Mouse (Mus musculus) regulatory T cell (primary cell): ENCODE measurements around the gene Ctdnep1.

Source experiments
- in situ Hi-C: fragments of 300-600 bp; cut with MboI, MseI; formaldehyde crosslinking; loops from one replicate; pipeline ENCODE4 v1.15.1; 2025; ENCODE audit warnings: high pct_unique_total_duplicates

Ctdnep1 gene

DNA sequence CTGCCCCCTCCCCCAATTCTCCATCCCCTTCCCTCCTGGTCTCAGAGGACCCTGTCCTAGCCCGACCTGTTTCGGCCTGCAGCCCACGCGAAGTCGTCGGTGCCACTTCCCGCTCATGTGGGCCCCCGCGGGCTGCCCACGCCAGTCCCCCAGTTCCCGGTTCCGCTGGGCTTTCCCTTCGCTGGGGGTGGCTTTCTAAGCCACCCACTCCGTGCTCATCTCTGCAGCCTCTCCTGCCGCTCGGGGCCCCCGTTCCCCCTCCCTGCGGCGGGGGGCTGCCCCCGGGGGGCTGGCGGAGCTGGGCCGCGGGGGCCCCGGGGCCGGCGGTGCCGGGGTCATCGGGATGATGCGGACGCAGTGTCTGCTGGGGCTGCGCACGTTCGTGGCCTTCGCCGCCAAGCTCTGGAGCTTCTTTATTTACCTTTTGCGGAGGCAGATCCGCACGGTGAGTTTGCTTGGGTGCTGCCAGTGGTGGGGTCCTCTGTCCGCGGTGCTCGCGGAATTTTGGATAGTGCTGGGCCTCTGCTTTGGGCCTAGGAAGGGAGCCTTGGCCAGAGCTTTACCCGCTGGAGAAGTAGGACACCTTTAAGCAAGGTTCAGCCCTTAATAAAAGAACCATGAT, at the start of gene Ctdnep1:
Gene Ctdnep1 (plus strand): TSS at position 16 of the 622 bp plus-strand sequence.
- in situ Hi-C loops: no loop called here

- in situ Hi-C loops: no loop called here
Observed at GRCm38 (mm10) chr11:69931769-69932168, 49.2 kb upstream of the Ctdnep1 start.

DNA sequence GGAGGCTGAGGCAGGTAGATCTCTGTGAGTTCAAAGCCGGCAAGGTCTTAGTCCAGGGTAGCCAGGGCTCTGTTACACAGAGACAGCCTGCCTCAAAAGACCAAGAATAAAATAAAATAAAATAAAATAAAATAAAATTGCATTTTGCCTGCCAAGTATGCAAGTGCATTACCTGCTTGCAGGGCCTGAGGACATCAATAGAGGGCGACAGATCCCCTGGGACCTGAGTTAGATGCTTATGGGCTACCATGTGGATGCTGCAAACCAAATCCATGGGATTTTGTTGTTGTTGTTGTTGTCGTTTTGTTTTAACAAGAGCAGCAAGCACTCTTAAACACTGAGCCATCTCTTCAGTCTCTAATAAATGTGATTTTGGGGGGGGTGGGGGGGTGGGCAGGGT, 48.7 kb upstream of the Ctdnep1 start:
- in situ Hi-C loops: no loop called here

- in situ Hi-C loops: no loop called here
Observed at GRCm38 (mm10) chr11:69933066-69933465, 47.9 kb upstream of the Ctdnep1 start.

DNA sequence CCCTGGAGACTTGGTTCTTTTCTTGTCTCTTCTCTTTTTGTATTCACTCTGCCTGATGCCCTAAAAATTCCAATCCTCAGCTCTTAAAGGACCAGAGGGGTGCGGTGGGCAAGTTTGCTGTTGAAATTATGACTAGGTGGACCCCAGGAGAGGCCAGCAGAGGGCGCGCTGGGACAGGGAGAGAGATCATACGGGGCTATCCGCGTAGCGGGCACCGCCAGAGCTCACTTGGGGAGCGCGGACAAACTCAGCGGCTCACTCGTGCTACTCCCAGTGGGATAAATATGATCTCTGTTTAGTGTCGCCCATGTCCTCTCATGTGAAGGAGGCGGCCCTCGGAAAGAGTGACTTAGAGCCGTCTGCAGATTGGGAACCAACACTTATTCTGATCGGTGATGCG, 46.8 kb upstream of the Ctdnep1 start:
- in situ Hi-C loops: no loop called here

DNA sequence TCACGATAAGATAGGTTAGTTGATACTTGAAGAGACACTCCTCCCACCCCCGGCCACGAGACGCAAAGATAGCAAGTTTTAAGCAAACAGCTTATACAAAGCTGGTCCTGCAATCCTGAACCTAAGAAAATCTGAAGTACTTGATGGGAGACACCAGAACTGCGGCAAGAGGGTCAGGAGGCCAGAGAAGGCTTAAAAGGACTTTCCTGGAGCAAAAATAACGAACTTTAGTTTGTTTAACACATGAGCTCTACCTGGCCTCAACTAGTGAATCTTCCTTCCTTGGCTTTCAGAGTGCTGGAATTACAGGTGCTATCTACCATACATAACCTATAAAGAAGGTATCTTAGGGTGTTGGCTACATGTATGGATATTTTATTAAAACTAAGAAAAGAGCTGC, 46.3 kb upstream of the Ctdnep1 start:
- in situ Hi-C loops: no loop called here

GRCm38 (mm10) chr11:69935137-69935879, 45.6 kb upstream of the Ctdnep1 start, which contains the start of gene Ybx2:
TSS of gene Ybx2 (plus strand) at chr11:69935796.
- in situ Hi-C loops: no loop called here

DNA sequence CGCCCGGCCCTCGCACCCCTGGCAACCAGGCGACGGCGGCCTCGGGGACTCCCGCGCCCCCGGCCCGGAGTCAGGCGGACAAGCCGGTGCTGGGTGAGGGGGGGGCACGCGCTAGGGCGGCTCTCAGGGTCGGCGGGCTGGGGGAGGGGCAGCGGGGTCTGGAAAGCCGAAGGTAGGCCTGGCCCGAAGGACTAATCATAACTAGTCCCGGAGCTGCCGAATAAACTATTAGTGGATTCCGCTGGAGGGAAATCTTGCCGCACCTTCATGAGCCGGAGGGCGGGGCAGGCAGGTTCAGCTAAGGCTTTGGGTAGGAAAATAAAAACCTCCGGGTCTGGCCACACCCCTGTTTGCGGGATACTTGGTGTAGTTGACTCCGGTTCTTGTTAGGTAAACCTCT, 44.8 kb upstream of the Ctdnep1 start:
- in situ Hi-C loops: no loop called here

DNA sequence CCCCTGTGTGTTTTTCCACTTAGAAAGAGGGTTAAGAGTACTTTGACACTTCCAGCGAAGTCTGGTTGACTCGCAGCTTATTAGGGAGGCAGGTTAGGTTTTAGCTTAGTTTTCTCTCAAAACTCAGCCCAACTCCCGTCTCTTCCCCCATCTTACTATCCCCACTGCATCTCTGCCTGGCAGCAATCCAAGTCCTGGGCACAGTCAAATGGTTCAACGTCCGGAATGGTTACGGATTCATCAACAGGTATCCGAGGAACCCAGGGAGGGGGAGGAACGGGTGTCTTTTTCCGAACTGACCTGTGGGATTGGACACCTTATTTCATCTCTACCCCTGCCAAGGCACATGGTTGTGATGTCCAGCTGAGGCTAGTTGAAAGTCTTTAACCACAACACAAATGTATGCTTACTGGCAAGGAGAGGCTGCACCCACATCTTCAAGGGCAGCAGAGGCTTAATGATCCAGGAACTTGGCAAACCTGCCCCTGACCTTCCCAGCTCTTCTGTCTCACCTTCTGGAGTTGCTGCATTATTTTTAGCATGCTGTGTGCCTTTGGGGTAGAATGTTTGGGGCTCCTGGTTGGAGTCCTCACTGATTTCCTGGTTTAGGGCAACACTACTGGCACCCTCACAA, 44.1 kb upstream of the Ctdnep1 start:
- in situ Hi-C loops: no loop called here

DNA sequence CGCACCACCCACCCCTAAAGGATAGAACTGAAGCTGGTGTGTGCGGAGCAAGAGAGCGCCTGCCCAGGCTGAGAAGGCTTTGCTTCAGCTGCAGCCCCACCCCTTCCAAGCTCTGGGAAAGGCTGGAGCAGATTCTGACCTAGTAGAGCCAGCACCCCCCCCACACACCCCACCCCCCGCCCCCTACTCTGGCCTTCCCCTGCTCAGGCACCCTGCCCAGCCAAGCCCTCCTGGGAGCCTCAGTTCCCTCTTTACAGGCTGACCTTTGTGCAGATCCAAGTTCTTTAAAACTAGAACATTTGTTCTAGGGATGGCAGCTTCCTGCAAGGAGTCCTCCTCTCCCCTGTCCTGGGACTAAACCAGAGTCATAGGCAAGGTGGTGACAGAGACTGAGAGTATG, 43.6 kb upstream of the Ctdnep1 start:
- in situ Hi-C loops: no loop called here

DNA sequence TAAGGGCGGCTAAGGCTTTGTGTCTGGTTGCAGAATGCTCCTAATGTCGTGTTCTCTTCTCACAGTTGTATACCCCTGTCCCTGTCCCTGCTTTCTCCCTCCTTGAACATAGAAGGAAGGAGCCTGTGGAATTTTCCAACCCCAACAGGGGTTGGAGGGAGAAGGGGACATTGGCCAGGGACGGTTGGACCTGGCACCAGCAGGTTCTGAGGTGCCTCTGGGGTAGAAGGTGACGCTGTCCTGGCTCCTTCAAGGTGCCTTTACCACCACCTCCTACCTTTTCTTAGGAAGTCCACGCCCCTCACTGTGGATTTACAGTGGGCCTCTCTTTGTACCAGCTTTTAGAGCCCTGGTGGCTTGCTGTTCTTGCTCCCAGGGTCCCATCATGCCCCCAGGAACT, 43.1 kb upstream of the Ctdnep1 start:
- in situ Hi-C loops: no loop called here

- in situ Hi-C loops: no loop called here
Observed at GRCm38 (mm10) chr11:69938401-69938979, 42.5 kb upstream of the Ctdnep1 start.

- in situ Hi-C loops: no loop called here
Observed at GRCm38 (mm10) chr11:69939181-69939580, 41.8 kb upstream of the Ctdnep1 start.

GRCm38 (mm10) chr11:69939731-69940130, 41.2 kb upstream of the Ctdnep1 start:
- in situ Hi-C loops: no loop called here

DNA sequence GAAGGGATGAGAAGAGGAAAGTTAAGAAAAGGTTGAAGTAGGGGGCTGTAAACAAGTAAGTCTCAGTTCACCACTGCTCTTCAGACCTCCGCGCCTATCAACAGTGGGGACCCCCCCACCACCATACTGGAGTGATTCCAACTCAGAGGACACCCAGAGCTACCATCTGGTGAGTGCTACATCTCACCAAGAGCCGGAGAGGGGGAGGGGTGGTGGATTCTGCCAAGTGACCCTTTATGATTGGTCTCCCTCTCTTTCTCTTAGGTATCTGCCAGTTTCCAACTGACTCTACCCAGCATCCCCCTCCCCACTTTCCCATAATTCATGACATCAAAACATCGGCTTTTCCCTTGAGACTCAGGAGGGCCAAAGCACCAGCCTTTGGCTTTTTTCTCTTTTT, 40.0 kb upstream of the Ctdnep1 start:
- in situ Hi-C loops: no loop called here

GRCm38 (mm10) chr11:69945216-69945615, 35.7 kb upstream of the Ctdnep1 start:
- in situ Hi-C loops: no loop called here

- in situ Hi-C loops: no loop called here
Observed at GRCm38 (mm10) chr11:69945997-69946891, 34.7 kb upstream of the Ctdnep1 start.

- in situ Hi-C loops: no loop called here
Observed at GRCm38 (mm10) chr11:69947337-69948065, 33.5 kb upstream of the Ctdnep1 start.

DNA sequence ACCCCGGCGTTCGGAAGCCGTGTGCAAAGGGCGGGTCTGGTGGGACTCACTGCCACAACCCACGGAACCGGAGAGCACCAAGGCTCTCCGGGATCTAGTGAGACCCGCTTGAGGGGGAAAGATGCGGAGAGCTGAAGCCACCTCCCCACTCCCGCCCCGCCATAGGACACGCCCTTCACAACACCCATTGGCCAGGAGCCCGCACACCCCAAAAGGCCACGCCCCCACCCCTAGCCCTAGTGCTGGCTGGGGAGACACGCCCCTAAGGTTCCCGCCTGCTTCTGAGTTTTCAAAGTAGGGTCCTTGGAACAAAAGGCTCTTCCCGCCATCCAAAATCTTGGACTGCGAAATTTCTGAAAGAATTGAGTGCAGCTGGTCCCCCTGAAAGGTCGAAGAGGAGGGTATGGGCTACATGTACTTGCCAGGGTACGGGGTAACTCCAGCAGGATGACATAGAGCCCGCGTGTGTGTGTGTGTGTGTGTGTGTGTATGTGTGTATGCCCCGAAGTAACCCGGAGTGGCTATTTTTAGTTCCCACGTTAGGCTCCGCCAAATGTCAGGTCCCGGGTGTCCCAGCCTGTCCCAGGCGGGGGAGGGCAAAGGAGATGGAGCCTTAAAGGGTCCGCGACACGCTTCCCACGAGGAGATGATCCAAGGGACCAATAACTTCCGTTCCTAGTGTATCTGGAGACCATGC, 32.7 kb upstream of the Ctdnep1 start, which contains the start of gene Slc2a4:
Gene Slc2a4 (minus strand): TSS at position 123 of the 697 bp plus-strand sequence.
- in situ Hi-C loops: no loop called here

DNA sequence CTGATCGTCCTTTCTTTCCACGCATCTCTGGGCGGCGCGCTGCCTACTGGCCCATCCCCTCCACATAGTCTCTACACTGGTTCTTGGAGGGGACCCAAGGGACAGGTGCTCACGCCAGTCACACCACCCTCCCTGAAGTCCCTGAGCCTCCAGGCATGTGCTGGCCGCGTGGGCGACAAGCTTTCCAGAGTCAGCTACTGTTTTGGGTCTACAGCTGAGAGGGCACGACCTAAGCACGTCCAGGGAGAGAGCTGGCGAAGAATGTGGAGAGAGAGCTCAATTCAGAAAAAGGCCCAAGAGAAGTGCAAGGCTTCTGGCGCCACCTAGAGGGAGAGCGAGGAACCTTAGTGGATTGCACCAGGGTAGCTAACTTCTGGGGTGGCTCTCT, 32.2 kb upstream of the Ctdnep1 start:
- in situ Hi-C loops: no loop called here
